Mouse (Mus musculus) stomach, embryonic 16.5 days (tissue): ENCODE measurements at regions not wholly inside any gene's neighbourhood (a gene's known extent, or its start where the extent isn't known, plus 50 kb on each side); places are given as distances from the start of the nearest gene placed in this dataset.

Experiments
- ATAC-seq: fragments of 200-750 bp; cut with Nextera tagmentation; 2 replicates; pipeline ENCODE4 v1.8.0; 2017; ENCODE audit warnings: moderate number of reproducible peaks, moderate TSS enrichment; ENCODE audit not compliant: insufficient read depth, low FRiP score
- H3K27ac ChIP-seq: fragments of 300-500 bp; sonication (generic); 2 replicates; pipeline ENCODE4 v1.5.1; 2014; ENCODE audit warnings: low read length
- H3K27me3 ChIP-seq: fragments of 300-500 bp; sonication (generic); 2 replicates; pipeline ENCODE4 v1.6.1; 2014; ENCODE audit warnings: low read length, control low read depth, mixed read lengths; ENCODE audit not compliant: control insufficient read depth, insufficient read depth
- H3K36me3 ChIP-seq: fragments of 300-500 bp; sonication (generic); 2 replicates; pipeline ENCODE4 v1.6.1; 2014; ENCODE audit warnings: low read length; ENCODE audit not compliant: control insufficient read depth, insufficient read depth
- H3K4me1 ChIP-seq: fragments of 300-500 bp; sonication (generic); 2 replicates; pipeline ENCODE4 v1.6.1; 2014; ENCODE audit warnings: low read length, control low read depth, mixed read lengths; ENCODE audit not compliant: control insufficient read depth, insufficient read depth
- H3K4me2 ChIP-seq: fragments of 300-500 bp; sonication (generic); 2 replicates; pipeline ENCODE4 v1.6.1; 2014; ENCODE audit warnings: low read depth, low read length, mixed read lengths
- H3K4me3 ChIP-seq: fragments of 300-500 bp; sonication (generic); replicated peaks from 2 replicates; pipeline ENCODE4 v1.5.1; 2014; ENCODE audit warnings: mild to moderate bottlenecking, low read length
- H3K9ac ChIP-seq: fragments of 300-500 bp; sonication (generic); 2 replicates; pipeline ENCODE4 v1.6.1; 2014; ENCODE audit warnings: low read length
- H3K9me3 ChIP-seq: fragments of 300-500 bp; sonication (generic); replicated peaks from 2 replicates; pipeline ENCODE4 v1.6.1; 2016; ENCODE audit warnings: low read length, control low read depth; ENCODE audit not compliant: control insufficient read depth
- WGBS: fragments of 180-500 bp; shearing (Covaris S2); extraction: QIAGEN DNeasy Blood & Tissue Kit; methylation state at CpG from one replicate; pipeline ENCODE4 v1.1.7; 2014; 5-methylcytosine and 5-hydroxymethylcytosine counted together

DNA sequence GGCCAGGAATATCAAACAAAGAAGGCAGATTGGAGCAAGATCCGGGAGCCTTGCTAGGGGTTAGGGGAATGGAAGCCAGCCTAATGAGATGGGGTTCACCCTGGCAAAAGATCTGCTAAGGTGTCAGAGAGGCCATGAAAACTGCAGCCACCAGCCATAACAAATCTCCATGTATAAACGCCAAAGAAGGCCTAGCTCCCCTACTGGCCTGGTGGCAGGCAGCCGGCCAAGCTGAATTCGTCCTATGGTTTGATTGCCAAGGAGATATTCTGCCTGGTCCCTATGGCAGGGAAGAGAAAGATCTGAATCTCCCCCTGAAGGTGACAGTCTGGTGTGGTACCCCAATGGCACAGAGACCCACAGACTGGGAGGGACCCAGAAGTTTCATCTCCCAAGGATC, 104.8 kb upstream of the E030018B13Rik start:
- no peak overlapping the region for H3K27ac ChIP-seq
- H3K4me1 ChIP-seq = no peaks in the 10 kb centered on the region
- H3K9me3 ChIP-seq = no peaks in the 10 kb centered on the region
- H3K36me3 ChIP-seq = no peaks in the 10 kb centered on the region
- H3K4me3 ChIP-seq = no peak overlapping the region
- no peak for ATAC-seq
- H3K27me3 ChIP-seq = no peaks in the 10 kb centered on the region
- WGBS = 78% methylated on average over 4 of the region's 4 CpGs
- no peak overlapping the region for H3K9ac ChIP-seq
- H3K4me2 ChIP-seq = no peak overlapping the region

- H3K4me1 ChIP-seq = no peaks in the 10 kb centered on the region
- no peak for ATAC-seq
- H3K9ac ChIP-seq = no peak overlapping the region
- H3K9me3 ChIP-seq = no peaks in the 10 kb centered on the region
- no peaks in the 10 kb centered on the region for H3K27me3 ChIP-seq
- H3K4me2 ChIP-seq = no peak overlapping the region
- no peak overlapping the region for H3K4me3 ChIP-seq
- H3K36me3 ChIP-seq = no peaks in the 10 kb centered on the region
- 90% methylated on average over 9 of the region's 9 CpGs for whole genome bisulfite sequencing
- no peak overlapping the region for H3K27ac ChIP-seq
These were observed 101.1 kb upstream of the E030018B13Rik start for GRCm38 (mm10) chr7:63815531-63815930.

- no peaks in the 10 kb centered on the region for H3K36me3 ChIP-seq
- H3K4me3 ChIP-seq = no peak overlapping the region
- ATAC-seq = peak; percentile 21; the same call in 1 of the 2 replicates
- 73% methylated on average over 10 of the region's 10 CpGs for WGBS
- H3K4me1 ChIP-seq = no peaks in the 10 kb centered on the region
- no peak overlapping the region for H3K9ac ChIP-seq
- no peaks in the 10 kb centered on the region for H3K9me3 ChIP-seq
- H3K4me2 ChIP-seq = no peak overlapping the region
- no peaks in the 10 kb centered on the region for H3K27me3 ChIP-seq
- H3K27ac ChIP-seq = peak overlapping the region; percentile 28; the same call in 1 of the 2 replicates
These were observed 100.4 kb upstream of the E030018B13Rik start for GRCm38 (mm10) chr7:63816056-63816941.

DNA sequence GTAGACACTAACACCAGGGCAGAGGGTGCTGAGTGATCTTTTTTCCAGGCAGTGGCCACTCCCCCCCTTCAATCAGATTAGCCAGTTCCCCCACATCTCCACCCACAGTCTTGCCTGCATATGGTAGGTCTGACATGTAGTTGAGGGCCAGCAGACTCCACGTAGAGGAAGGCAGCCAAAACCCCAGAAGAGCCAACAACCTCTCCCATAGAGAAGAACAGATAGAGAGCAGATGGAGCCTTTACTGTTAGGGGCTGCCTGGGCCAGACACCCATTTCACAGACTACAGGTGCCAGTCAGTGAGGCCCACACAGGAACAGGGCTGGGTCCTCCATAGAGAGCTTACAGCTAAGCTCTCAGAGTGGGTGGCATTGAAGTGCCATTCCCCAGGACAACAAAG, 99.2 kb upstream of the E030018B13Rik start:
- no peak for ATAC-seq
- H3K27me3 ChIP-seq = no peaks in the 10 kb centered on the region
- no peak overlapping the region for H3K9ac ChIP-seq
- H3K4me3 ChIP-seq = no peak overlapping the region
- H3K4me1 ChIP-seq = no peaks in the 10 kb centered on the region
- 67% methylated on average over 1 of the region's 1 CpGs for WGBS
- no peak overlapping the region for H3K4me2 ChIP-seq
- H3K27ac ChIP-seq = no peak overlapping the region
- no peaks in the 10 kb centered on the region for H3K9me3 ChIP-seq
- no peaks in the 10 kb centered on the region for H3K36me3 ChIP-seq

GRCm38 (mm10) chr7:63818105-63818504, 98.6 kb upstream of the E030018B13Rik start:
- Histone ChIP-seq H3K9me3 (no peaks in the 10 kb centered on the region), H3K9ac (no peak overlapping the region), H3K4me3 (no peak overlapping the region), H3K27me3 (no peaks in the 10 kb centered on the region), H3K4me1 (no peaks in the 10 kb centered on the region), H3K36me3 (no peaks in the 10 kb centered on the region), H3K27ac (no peak overlapping the region), H3K4me2 (no peak overlapping the region)
- 82% methylated on average over 3 of the region's 3 CpGs for WGBS
- ATAC-seq = no peak

DNA sequence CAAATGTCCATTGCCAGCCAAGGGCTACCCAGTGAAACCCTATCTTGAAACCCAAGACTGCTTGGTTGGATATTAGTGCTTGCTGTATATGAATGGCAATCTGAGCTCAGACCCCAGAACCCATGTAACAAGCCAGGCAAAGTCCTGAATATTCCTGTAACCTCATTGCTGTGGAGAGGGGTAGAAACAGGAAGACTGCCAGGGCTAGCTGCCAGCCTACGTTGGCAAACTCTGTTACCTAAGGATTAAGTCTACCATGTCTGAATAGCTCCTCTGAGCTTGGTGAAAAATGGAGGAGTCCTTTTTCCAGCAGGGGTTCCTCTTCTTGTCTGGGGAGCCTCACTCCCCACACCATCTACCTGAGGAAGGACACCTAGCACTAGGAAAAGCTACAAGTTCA, 96.4 kb upstream of the E030018B13Rik start:
- no peak for ATAC-seq
- Histone ChIP-seq H3K27me3 (no peaks in the 10 kb centered on the region), H3K9ac (no peak overlapping the region), H3K4me2 (no peak overlapping the region), H3K9me3 (no peaks in the 10 kb centered on the region), H3K36me3 (no peaks in the 10 kb centered on the region), H3K4me1 (no peaks in the 10 kb centered on the region), H3K27ac (no peak overlapping the region), H3K4me3 (no peak overlapping the region)
- WGBS = 76% methylated on average over 1 of the region's 1 CpGs

DNA sequence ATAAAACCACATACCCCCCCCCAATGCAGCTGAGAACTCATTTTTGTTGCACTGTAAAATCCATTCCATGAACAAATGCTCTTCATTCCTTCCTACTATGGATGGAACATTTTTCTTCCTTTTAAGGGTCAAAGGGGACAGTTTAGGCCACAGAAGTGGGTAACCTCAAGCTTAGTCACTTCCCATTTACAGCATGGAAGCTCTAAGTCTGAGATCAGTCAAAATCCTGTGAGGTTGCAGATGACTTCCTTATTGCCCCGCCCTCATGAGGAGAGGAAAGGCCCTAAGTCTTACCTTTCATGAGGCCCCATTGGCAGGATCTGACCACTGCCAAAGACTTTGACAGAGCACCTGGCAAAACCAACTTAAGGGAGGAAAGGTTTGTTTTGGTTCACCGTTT, 94.7 kb upstream of the E030018B13Rik start:
- 63% methylated on average over 2 of the region's 2 CpGs for WGBS
- no peak overlapping the region for H3K27ac ChIP-seq
- H3K9ac ChIP-seq = no peak overlapping the region
- no peaks in the 10 kb centered on the region for H3K9me3 ChIP-seq
- H3K4me3 ChIP-seq = no peak overlapping the region
- no peaks in the 10 kb centered on the region for H3K27me3 ChIP-seq
- no peaks in the 10 kb centered on the region for H3K4me1 ChIP-seq
- H3K36me3 ChIP-seq = no peaks in the 10 kb centered on the region
- no peak for ATAC-seq
- no peak overlapping the region for H3K4me2 ChIP-seq

- H3K36me3 ChIP-seq = no peaks in the 10 kb centered on the region
- no peak overlapping the region for H3K4me2 ChIP-seq
- no peak overlapping the region for H3K9ac ChIP-seq
- no peaks in the 10 kb centered on the region for H3K4me1 ChIP-seq
- no peaks in the 10 kb centered on the region for H3K27me3 ChIP-seq
- no peak overlapping the region for H3K4me3 ChIP-seq
- H3K9me3 ChIP-seq = no peaks in the 10 kb centered on the region
- no peak for ATAC-seq
- WGBS = 55% methylated on average over 7 of the region's 7 CpGs
- H3K27ac ChIP-seq = no peak overlapping the region; the same call in 1 of the 2 replicates
These were observed 92.6 kb upstream of the E030018B13Rik start for GRCm38 (mm10) chr7:63824009-63824408.

- no peak overlapping the region for H3K4me3 ChIP-seq
- no peak overlapping the region for H3K27ac ChIP-seq
- no peaks in the 10 kb centered on the region for H3K4me1 ChIP-seq
- 65% methylated on average over 9 of the region's 9 CpGs for WGBS
- no peaks in the 10 kb centered on the region for H3K36me3 ChIP-seq
- ATAC-seq = no peak
- no peaks in the 10 kb centered on the region for H3K27me3 ChIP-seq
- H3K9ac ChIP-seq = no peak overlapping the region
- no peaks in the 10 kb centered on the region for H3K9me3 ChIP-seq
- no peak overlapping the region for H3K4me2 ChIP-seq
These were observed 87.2 kb upstream of the E030018B13Rik start for GRCm38 (mm10) chr7:63829362-63829920.
